Mouse (Mus musculus): ENCODE measurements around the gene Bcorl1. TPM values are rescaled to one million over a fixed set of nuclear protein-coding genes. Genes with fewer than 3 reads are reported as not detected.

The Bcorl1 gene
- polyA plus RNA-seq, 1 experiment, result 3.1 TPM

DNA sequence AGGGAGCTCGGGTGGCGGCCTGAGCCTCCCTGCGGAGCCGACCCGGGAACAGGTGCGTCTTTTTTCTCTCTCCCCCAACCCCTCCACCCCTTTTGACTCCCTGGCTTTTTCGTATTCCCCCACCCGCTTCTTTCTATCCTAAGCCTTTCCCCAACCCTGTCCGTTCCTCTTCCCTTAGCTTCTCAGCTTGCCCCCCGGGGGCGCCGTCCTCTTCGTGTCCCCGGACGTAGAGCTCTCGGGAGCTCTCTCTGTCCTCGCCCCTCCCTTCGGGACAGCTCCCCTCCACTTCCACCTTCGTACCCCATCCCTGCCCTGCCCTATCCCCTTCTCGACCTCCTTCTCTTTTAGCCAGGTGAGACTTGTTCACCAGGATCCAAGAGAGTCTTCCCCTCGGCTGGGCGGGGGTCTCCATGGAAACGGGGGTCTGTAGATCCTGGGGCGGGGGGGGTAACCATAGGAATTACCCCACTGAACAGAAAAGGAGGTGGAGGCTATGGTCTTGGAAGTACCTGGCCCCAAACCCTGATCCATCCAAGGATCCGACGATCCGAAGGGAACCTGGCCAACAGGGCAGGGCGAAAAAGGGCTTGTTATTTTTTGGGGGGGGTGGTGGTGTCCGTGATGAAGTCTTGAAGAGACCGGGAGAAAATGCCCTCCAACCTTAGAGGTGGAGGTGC is 2.9 kb downstream of the Bcorl1 start:
- H3K4me3 ChIP-seq (ENCODE audit: extremely low read depth, insufficient read depth, insufficient read length), result peak overlapping the region; percentile 59
- WGBS, result 24% methylated on average over 29 of the region's 30 CpGs
- peaks cover 5% of the 10 kb centered on the region; the same call in 1 of the 2 replicates for H3K27me3 ChIP-seq (ENCODE audit: control insufficient read depth, insufficient read depth, low read length)
- H3K4me1 ChIP-seq (ENCODE audit: control insufficient read depth, insufficient read depth, insufficient read length), result no peaks in the 10 kb centered on the region; the same call in 1 of the 2 replicates
- peak in 1 of 2 experiments; percentile 14 for DNase-seq (ENCODE audit: low read depth in 1 of 2, low spot score in 2 of 2)
- 0 out of 2 replicates have a peak overlapping the region, but pooled peaks have one; percentile 33 for H3K27ac ChIP-seq (ENCODE audit: insufficient read depth, low read length)
- no peaks in the 10 kb centered on the region for H3K36me3 ChIP-seq (ENCODE audit: control insufficient read depth, insufficient read depth, low read length)
- TF ChIP-seq CTCF (IDR thresholded peaks at IDR 0.05; ENCODE audit: extremely low read depth, insufficient read depth, insufficient read length, insufficient replicate concordance), result no peak
- TF ChIP-seq POLR2A (IDR thresholded peaks at IDR 0.05; ENCODE audit: low read depth, low read length), result no peak

DNA sequence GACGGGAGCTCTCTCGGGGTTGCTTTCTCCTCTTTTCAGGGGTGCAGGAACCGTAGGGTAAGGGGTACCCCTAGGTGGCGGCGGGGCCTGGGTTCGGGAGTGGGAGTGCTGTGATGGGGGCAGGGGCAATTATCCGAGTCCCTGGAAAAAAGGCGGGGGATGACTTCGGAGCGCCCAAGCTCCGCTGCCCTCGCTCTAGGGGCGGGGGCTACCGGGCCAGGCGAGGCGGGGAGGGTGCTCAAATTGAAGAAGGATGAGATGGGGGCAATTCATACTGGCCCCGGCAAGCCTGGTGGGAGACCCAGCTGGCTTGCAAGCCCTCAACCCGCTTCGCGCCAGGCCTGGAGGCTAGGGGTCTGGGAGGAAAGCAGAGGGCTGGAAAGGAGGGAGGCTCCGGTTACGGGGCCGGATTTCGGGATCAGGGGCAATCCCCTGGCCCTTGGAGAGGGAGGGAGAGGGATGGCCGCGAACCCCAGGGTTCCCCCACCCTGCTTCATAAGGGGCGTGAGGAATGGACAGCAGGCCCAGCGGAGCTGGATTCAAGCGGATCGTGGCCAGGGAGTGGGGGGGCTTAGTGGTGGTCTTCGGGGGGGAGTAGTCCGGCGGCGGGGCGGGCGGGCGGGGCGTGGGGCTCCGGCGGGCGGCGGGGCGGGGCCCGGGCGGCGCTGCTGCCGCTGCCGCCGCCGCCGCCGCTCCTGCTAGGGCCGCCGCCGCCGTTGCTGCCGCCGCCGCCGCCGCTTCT is 3.7 kb downstream of the Bcorl1 start:
- WGBS, result 22% methylated on average over 38 of the region's 61 CpGs
- Histone ChIP-seq H3K27ac (ENCODE audit: insufficient read depth, low read length) (no peak overlapping the region), H3K4me1 (ENCODE audit: control insufficient read depth, insufficient read depth, insufficient read length) (no peaks in the 10 kb centered on the region; the same call in 1 of the 2 replicates), H3K36me3 (ENCODE audit: control insufficient read depth, insufficient read depth, low read length) (no peaks in the 10 kb centered on the region), H3K27me3 (ENCODE audit: control insufficient read depth, insufficient read depth, low read length) (peaks cover 5% of the 10 kb centered on the region; the same call in 1 of the 2 replicates), H3K4me3 (ENCODE audit: extremely low read depth, insufficient read depth, insufficient read length) (peak overlapping the region; percentile 59)
- no peak for TF ChIP-seq POLR2A (IDR thresholded peaks at IDR 0.05; ENCODE audit: low read depth, low read length)
- TF ChIP-seq CTCF (IDR thresholded peaks at IDR 0.05; ENCODE audit: extremely low read depth, insufficient read depth, insufficient read length, insufficient replicate concordance), result no peak
- DNase-seq (ENCODE audit: low read depth in 1 of 2, low spot score in 2 of 2), result no peak

DNA sequence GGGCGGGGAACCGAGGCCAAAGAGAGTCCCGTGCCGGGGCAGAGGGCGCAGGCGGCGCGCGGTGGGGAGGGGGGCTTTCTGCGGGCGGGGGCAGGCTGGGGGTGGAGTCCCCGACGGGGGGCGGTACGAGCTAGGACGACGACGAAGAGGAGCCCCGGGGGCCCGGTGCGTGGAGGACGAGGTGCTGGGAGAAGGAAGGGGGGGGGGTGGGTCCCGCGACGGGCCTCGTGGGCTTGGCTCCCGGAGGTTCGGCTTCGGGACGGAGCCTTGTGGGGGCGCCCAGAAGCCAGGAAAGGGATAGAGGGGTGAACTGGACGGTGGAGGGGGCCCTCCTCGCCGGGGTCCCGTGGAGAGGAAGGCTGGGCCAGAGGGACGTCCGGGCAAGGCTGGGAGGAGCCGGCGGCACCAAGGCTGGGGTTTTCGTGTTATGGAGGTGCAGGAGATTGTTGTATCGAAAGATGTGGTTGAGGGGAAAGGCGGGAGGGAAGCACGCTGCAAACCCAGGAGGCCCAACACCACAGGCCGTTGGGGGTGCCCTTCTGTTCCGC is 4.3 kb downstream of the Bcorl1 start:
- no peak overlapping the region for H3K27ac ChIP-seq (ENCODE audit: insufficient read depth, low read length)
- DNase-seq (ENCODE audit: low read depth in 1 of 2, low spot score in 2 of 2), result peak in 1 of 2 experiments; percentile 2
- H3K4me1 ChIP-seq (ENCODE audit: control insufficient read depth, insufficient read depth, insufficient read length), result no peaks in the 10 kb centered on the region; the same call in 1 of the 2 replicates
- no peaks in the 10 kb centered on the region for H3K36me3 ChIP-seq (ENCODE audit: control insufficient read depth, insufficient read depth, low read length)
- peaks cover 5% of the 10 kb centered on the region; the same call in 1 of the 2 replicates for H3K27me3 ChIP-seq (ENCODE audit: control insufficient read depth, insufficient read depth, low read length)
- H3K4me3 ChIP-seq (ENCODE audit: extremely low read depth, insufficient read depth, insufficient read length), result peak overlapping the region; percentile 58; the same call in 1 of the 2 replicates
- WGBS, result 21% methylated on average over 44 of the region's 45 CpGs
- no peak for TF ChIP-seq CTCF (IDR thresholded peaks at IDR 0.05; ENCODE audit: extremely low read depth, insufficient read depth, insufficient read length, insufficient replicate concordance)
- TF ChIP-seq POLR2A (IDR thresholded peaks at IDR 0.05; ENCODE audit: low read depth, low read length), result no peak

- TF ChIP-seq CTCF (IDR thresholded peaks at IDR 0.05; ENCODE audit: extremely low read depth, insufficient read depth, insufficient read length, insufficient replicate concordance), result no peak
- TF ChIP-seq POLR2A (IDR thresholded peaks at IDR 0.05; ENCODE audit: low read depth, low read length), result no peak
- WGBS, result 69% methylated on average over 6 of the region's 6 CpGs
- Histone ChIP-seq H3K27me3 (ENCODE audit: control insufficient read depth, insufficient read depth, low read length) (no peaks in the 10 kb centered on the region), H3K27ac (ENCODE audit: insufficient read depth, low read length) (no peak overlapping the region), H3K4me3 (ENCODE audit: extremely low read depth, insufficient read depth, insufficient read length) (no peak overlapping the region), H3K36me3 (ENCODE audit: control insufficient read depth, insufficient read depth, low read length) (no peaks in the 10 kb centered on the region), H3K4me1 (ENCODE audit: control insufficient read depth, insufficient read depth, insufficient read length) (no peaks in the 10 kb centered on the region)
- no peak for DNase-seq (ENCODE audit: low read depth in 1 of 2, low spot score in 2 of 2)
Observed at GRCm38 (mm10) chrX:48355346-48355745, 14.2 kb downstream of the Bcorl1 start.

DNA sequence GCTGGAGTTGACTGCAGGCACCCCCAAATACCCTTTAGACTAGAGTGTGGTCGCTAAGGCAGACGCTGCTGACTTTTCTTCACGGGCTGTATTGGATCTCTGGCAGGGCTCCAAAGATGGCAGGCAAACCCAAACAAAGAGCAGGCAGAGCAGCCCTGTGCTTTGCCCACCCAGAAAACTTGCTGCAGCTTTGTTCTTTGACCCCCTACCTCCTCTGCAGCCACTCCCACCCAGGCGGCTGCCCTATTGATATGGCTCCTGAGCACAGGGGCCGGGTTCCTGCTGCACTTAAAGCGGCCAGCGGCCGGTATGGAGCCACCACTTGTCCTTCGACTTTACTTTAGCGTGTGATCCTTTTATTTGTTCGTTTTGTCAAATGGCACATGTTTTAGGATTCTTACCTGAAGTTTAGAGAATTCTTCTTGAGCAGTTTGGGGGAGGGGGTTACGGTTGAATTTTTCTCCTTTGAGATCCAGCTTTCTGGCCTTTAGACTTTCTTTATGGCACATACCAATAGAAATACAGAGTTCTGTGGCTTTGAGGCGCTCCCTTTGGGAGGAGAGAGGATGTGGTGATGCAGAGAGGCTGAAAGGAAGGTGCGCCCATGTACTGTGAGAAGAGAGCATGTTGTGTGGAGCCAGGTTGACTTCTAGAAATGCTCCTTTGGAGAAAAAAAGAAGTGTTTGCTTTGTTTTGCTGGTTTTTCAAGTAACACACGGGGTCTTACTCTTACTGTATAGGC is 24.8 kb downstream of the Bcorl1 start:
- H3K36me3 ChIP-seq (ENCODE audit: control insufficient read depth, insufficient read depth, low read length), result no peaks in the 10 kb centered on the region; the same call in 1 of the 2 replicates

DNA sequence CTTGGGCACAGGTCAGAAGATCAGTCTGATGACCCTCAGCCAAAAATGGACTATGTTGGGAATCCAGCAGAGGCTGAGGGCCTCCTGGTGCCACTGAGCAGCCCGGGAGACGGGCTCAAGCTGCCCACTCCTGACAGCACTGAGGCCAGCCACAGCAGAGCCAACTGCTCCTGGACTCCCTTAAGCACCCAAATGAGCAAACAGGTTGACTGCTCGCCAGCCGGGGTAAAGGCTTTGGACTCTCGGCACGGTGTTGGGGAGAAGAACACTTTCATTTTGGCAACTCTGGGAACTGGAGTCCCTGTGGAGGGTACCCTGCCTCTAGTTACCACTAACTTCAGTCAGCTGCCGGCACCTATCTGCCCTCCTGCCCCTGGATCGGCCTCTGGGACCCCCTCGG is 26.7 kb downstream of the Bcorl1 start:
- H3K27ac ChIP-seq (ENCODE audit: insufficient read depth, low read length), result no peak overlapping the region
- 91% methylated on average over 9 of the region's 9 CpGs for WGBS
- DNase-seq (ENCODE audit: low read depth in 1 of 2, low spot score in 2 of 2), result no peak
- H3K4me1 ChIP-seq (ENCODE audit: control insufficient read depth, insufficient read depth, insufficient read length), result no peaks in the 10 kb centered on the region
- TF ChIP-seq POLR2A (IDR thresholded peaks at IDR 0.05; ENCODE audit: low read depth, low read length) (no peak), CTCF (IDR thresholded peaks at IDR 0.05; ENCODE audit: extremely low read depth, insufficient read depth, insufficient read length, insufficient replicate concordance) (no peak)
- H3K36me3 ChIP-seq (ENCODE audit: control insufficient read depth, insufficient read depth, low read length), result no peaks in the 10 kb centered on the region; the same call in 1 of the 2 replicates
- no peak overlapping the region for H3K4me3 ChIP-seq (ENCODE audit: extremely low read depth, insufficient read depth, insufficient read length)
- H3K27me3 ChIP-seq (ENCODE audit: control insufficient read depth, insufficient read depth, low read length), result no peaks in the 10 kb centered on the region

More for the DNA sequence above, 24.8 kb downstream of the Bcorl1 start:
- H3K27me3 ChIP-seq (ENCODE audit: control insufficient read depth, insufficient read depth, low read length), result no peaks in the 10 kb centered on the region
- H3K4me1 ChIP-seq (ENCODE audit: control insufficient read depth, insufficient read depth, insufficient read length), result no peaks in the 10 kb centered on the region
- 83% methylated on average over 15 of the region's 15 CpGs for WGBS
- H3K27ac ChIP-seq (ENCODE audit: insufficient read depth, low read length), result no peak overlapping the region
- TF ChIP-seq CTCF (IDR thresholded peaks at IDR 0.05; ENCODE audit: extremely low read depth, insufficient read depth, insufficient read length, insufficient replicate concordance), result no peak
- no peak for TF ChIP-seq POLR2A (IDR thresholded peaks at IDR 0.05; ENCODE audit: low read depth, low read length)
- H3K4me3 ChIP-seq (ENCODE audit: extremely low read depth, insufficient read depth, insufficient read length), result no peak overlapping the region
- no peak for DNase-seq (ENCODE audit: low read depth in 1 of 2, low spot score in 2 of 2)
